In genomic region chr12:59206208-59206999, GRCm38 (mm10) we compare ENCODE assay signal across 23 mouse cellular contexts. TPM values are rescaled to one million over a fixed set of nuclear protein-coding genes. Genes with fewer than 3 reads are reported as not detected.
DNase-seq lines count a peak whose midpoint lies in the region; ATAC-seq and TF ChIP-seq lines count a peak whose summit lies in the region.
"Had no signal": no experiment of that assay in that cellular context is flagged by ENCODE, and none has a peak within 500 bp of the region (broad histone marks: within the 10 kb centered on the region; RNA-seq: fewer than 3 reads in every experiment).

No protein-coding gene starts in this region.

- H3K27ac ChIP-seq in bone marrow, adult 2 months (ENCODE audit: control insufficient read depth, insufficient read depth, low read depth, low read length, poor library complexity) = peak overlapping the region; percentile 62; the same call in 1 of the 2 replicates
- no peak overlapping the region for H3K27ac ChIP-seq in kidney, embryonic 15.5 days
- H3K27ac ChIP-seq: embryonic facial prominence, embryonic 12.5 days; gastrocnemius, adult 2 months; limb, embryonic 15.5 days; midbrain, embryonic 10.5 days; neural tube, embryonic 15.5 days had no signal

- intact Hi-C loops in heart, postnatal 10 days (cut with DNase I) = no loop called here

- peak; percentile 34 for ATAC-seq in megakaryocyte, adult 5-6 weeks (ENCODE audit: poor library complexity, severe bottlenecking)
- no peak for ATAC-seq in kidney, embryonic 15.5 days (replicated peaks; ENCODE audit: low FRiP score)
- ATAC-seq: forebrain, embryonic 16.5 days; hindbrain, embryonic 16.5 days; liver, postnatal 0 days had no signal

- H3K4me3 ChIP-seq in bone marrow, adult 2 months (replicated peaks; ENCODE audit: control insufficient read depth, low read depth, low read length) = no peak overlapping the region
- H3K4me3 ChIP-seq in kidney, embryonic 15.5 days (replicated peaks) = no peak overlapping the region
- H3K4me3 ChIP-seq: embryonic facial prominence, embryonic 12.5 days; gastrocnemius, adult 2 months; limb, embryonic 15.5 days; midbrain, embryonic 10.5 days; neural tube, embryonic 15.5 days had no signal

- WGBS in bone marrow, adult 2 months = 70% methylated on average over 4 of the region's 4 CpGs
- WGBS in kidney, embryonic 15.5 days = 88% methylated on average over 4 of the region's 4 CpGs

- peaks cover 37% of the 10 kb centered on the region for H3K36me3 ChIP-seq in kidney, embryonic 15.5 days

- H3K9ac ChIP-seq in kidney, embryonic 15.5 days = no peak overlapping the region
- H3K9ac ChIP-seq: embryonic facial prominence, embryonic 12.5 days; limb, embryonic 15.5 days; liver, postnatal 0 days; neural tube, embryonic 15.5 days had no signal

- H3K9me3 ChIP-seq in kidney, embryonic 15.5 days (replicated peaks) = no peaks in the 10 kb centered on the region
- H3K9me3 ChIP-seq: embryonic facial prominence, embryonic 12.5 days; limb, embryonic 15.5 days; neural tube, embryonic 15.5 days had no signal

- no peak for TF ChIP-seq POLR2A in bone marrow, adult 2 months (IDR thresholded peaks at IDR 0.05; ENCODE audit: borderline replicate concordance, control insufficient read depth, low read depth, low read length)

- peak; percentile 59 for DNase-seq in heart, adult 11 months
- DNase-seq in heart, postnatal 10 days = no peak
- peak; percentile 45 to 56 for DNase-seq in B cell, adult 2 months
- DNase-seq in ovary, postnatal 10 days (ENCODE audit: low spot score) = no peak
- no peak for DNase-seq in adrenal gland, postnatal 36 days
- DNase-seq: adrenal gland, adult 8-10 months; cerebellum, adult 2 months; gastrocnemius, adult 2 months; heart, adult 18-20 months; heart, postnatal 36 days; kidney, adult 2 months; kidney, postnatal 36 days; liver, postnatal 0 days; retina, postnatal 1 day had no signal

- no peaks in the 10 kb centered on the region for H3K27me3 ChIP-seq in kidney, embryonic 15.5 days
- H3K27me3 ChIP-seq: embryonic facial prominence, embryonic 12.5 days; limb, embryonic 15.5 days; neural tube, embryonic 15.5 days had no signal

- TF ChIP-seq CTCF in bone marrow, adult 2 months (IDR thresholded peaks at IDR 0.05; ENCODE audit: control insufficient read depth, insufficient read depth, low read length) = no peak

- peaks cover 3% of the 10 kb centered on the region; the same call in 1 of the 2 replicates for H3K4me1 ChIP-seq in bone marrow, adult 2 months (ENCODE audit: control insufficient read depth, insufficient read depth, low read length)
- H3K4me1 ChIP-seq in kidney, embryonic 15.5 days = 0 out of 2 replicates have a peak, but pooled peaks cover 2% of the 10 kb centered on the region
- H3K4me1 ChIP-seq: embryonic facial prominence, embryonic 12.5 days; limb, embryonic 15.5 days; midbrain, embryonic 10.5 days; neural tube, embryonic 15.5 days had no signal

- no peak overlapping the region for H3K4me2 ChIP-seq in kidney, embryonic 15.5 days
- H3K4me2 ChIP-seq: embryonic facial prominence, embryonic 12.5 days; limb, embryonic 15.5 days; neural tube, embryonic 15.5 days had no signal

RNA-seq across cellular contexts. Expression of gene Fbxo33, which starts 13.1 kb away (rescaled TPM):
- 10 to 100 TPM; 10.3 to 11.2 TPM for total RNA-seq in heart, postnatal 10 days (2021)
- 12.0 and 31.7 TPM in 2 replicates for polyA plus RNA-seq in bone marrow, adult 2 months (2011; ENCODE audit: insufficient read depth, insufficient read length, low replicate concordance, missing spikeins)
- total RNA-seq in megakaryocyte, adult 5-6 weeks (2015) = 39.6 and 54.6 TPM in 2 replicates
- 32.0 and 35.7 TPM in 2 replicates for total RNA-seq in megakaryocyte, adult 5-6 weeks (2017)
- total RNA-seq in adrenal gland, postnatal 36 days (2021) = 10 to 100 TPM; 39.8 to 49.4 TPM
- 7.8 and 9.8 TPM in 2 replicates for polyA plus RNA-seq in kidney, embryonic 15.5 days (2015; fragmentation: Nextera tagmentation; extraction: Ambion mirVana)

Comparison
In these comparisons a context has a peak if more than half of its experiments do, and no peak if none do; other contexts are left out.
1. DNase-seq: peak in heart, adult 11 months (single experiment) and B cell, adult 2 months (2 of 2); none in heart, postnatal 10 days (0 of 2), ovary, postnatal 10 days (single experiment) and adrenal gland, postnatal 36 days (0 of 2).